Mouse (Mus musculus): ENCODE data around the gene Slc1a1. TPM values are rescaled to one million over a fixed set of nuclear protein-coding genes. Genes with fewer than 3 reads are reported as not detected.

The Slc1a1 gene
- polyA plus RNA-seq, 1 experiment from 2014 or later: 0.34 TPM

GRCm38 (mm10) chr19:28963513-28963841, 128.6 kb downstream of the Slc1a1 start:
- Histone ChIP-seq H3K4me2 (peak overlapping the region; percentile 88), H3K36me3 (no peaks in the 10 kb centered on the region), H3K9ac (replicated peaks) (peak overlapping the region; percentile 81; the same call in 1 of the 2 replicates), H3K27ac (no peak overlapping the region), H3K27me3 (peaks cover 4% of the 10 kb centered on the region), H3K4me1 (replicated peaks) (peaks cover 7% of the 10 kb centered on the region), H3K4me3 (replicated peaks) (peak overlapping the region; percentile 84), H3K9me3 (no peaks in the 10 kb centered on the region)
- WGBS: 3% methylated on average over 4 of the region's 4 CpGs
- ATAC-seq (ENCODE audit: insufficient number of reproducible peaks, insufficient read depth, low FRiP score, low TSS enrichment, low read depth): no peak

Other genes starting within 250 kb of the Slc1a1 start
- 3.8 TPM in 2 replicates for gene Glis3, start 155.0 kb upstream of the Slc1a1 start, polyA plus RNA-seq (2016; fragmentation: Nextera tagmentation; extraction: Ambion mirVana)
- 5.3 and 6.7 TPM in 2 replicates for gene Plpp6, start 128.9 kb downstream of the Slc1a1 start, polyA plus RNA-seq (2016; fragmentation: Nextera tagmentation; extraction: Ambion mirVana)
- 0.33 and 0.44 TPM in 2 replicates for gene 4430402I18Rik, start 132.8 kb downstream of the Slc1a1 start, polyA plus RNA-seq (2016; fragmentation: Nextera tagmentation; extraction: Ambion mirVana)
- 48.2 and 48.8 TPM in 2 replicates for gene Cdc37l1, start 155.3 kb downstream of the Slc1a1 start, polyA plus RNA-seq (2016; fragmentation: Nextera tagmentation; extraction: Ambion mirVana)
- 71.8 and 73.2 TPM in 2 replicates for gene Ak3, start 212.9 kb downstream of the Slc1a1 start, polyA plus RNA-seq (2016; fragmentation: Nextera tagmentation; extraction: Ambion mirVana)

All from limb, embryonic 12.5 days (tissue).